Mouse (Mus musculus): ENCODE results near the gene Wnt7a.

The Wnt7a gene

GRCm38 (mm10) chr6:91389141-91389540, 22.0 kb downstream of the Wnt7a start:
- no peak for DNase-seq (ENCODE audit: extremely low read depth, low read depth)

GRCm38 (mm10) chr6:91384415-91384814, 26.7 kb downstream of the Wnt7a start:
- no peak for DNase-seq (ENCODE audit: extremely low read depth, low read depth)

GRCm38 (mm10) chr6:91383871-91384270, 27.3 kb downstream of the Wnt7a start:
- DNase-seq (ENCODE audit: extremely low read depth, low read depth): no peak

GRCm38 (mm10) chr6:91383303-91383702, 27.9 kb downstream of the Wnt7a start:
- no peak for DNase-seq (ENCODE audit: extremely low read depth, low read depth)

GRCm38 (mm10) chr6:91379871-91380270, 31.3 kb downstream of the Wnt7a start:
- no peak for DNase-seq (ENCODE audit: extremely low read depth, low read depth)

GRCm38 (mm10) chr6:91379266-91379665, 31.9 kb downstream of the Wnt7a start:
- DNase-seq (ENCODE audit: extremely low read depth, low read depth): no peak

GRCm38 (mm10) chr6:91372977-91373376, 38.2 kb downstream of the Wnt7a start:
- no peak for DNase-seq (ENCODE audit: extremely low read depth, low read depth)

GRCm38 (mm10) chr6:91372586-91372971, 38.6 kb downstream of the Wnt7a start:
- no peak for DNase-seq (ENCODE audit: extremely low read depth, low read depth)

- DNase-seq (ENCODE audit: extremely low read depth, low read depth): no peak
These were observed 39.1 kb downstream of the Wnt7a start for GRCm38 (mm10) chr6:91371912-91372585.

GRCm38 (mm10) chr6:91366781-91367180, 44.4 kb downstream of the Wnt7a start:
- no peak for DNase-seq (ENCODE audit: extremely low read depth, low read depth)

GRCm38 (mm10) chr6:91365480-91365879, 45.7 kb downstream of the Wnt7a start:
- no peak for DNase-seq (ENCODE audit: extremely low read depth, low read depth)

- no peak for DNase-seq (ENCODE audit: extremely low read depth, low read depth)
These were observed 48.4 kb downstream of the Wnt7a start for GRCm38 (mm10) chr6:91362756-91363155.

GRCm38 (mm10) chr6:91360998-91361397, 50.2 kb downstream of the Wnt7a start:
- DNase-seq (ENCODE audit: extremely low read depth, low read depth): no peak

- DNase-seq (ENCODE audit: extremely low read depth, low read depth): no peak
These were observed 50.8 kb downstream of the Wnt7a start for GRCm38 (mm10) chr6:91360371-91360690.

GRCm38 (mm10) chr6:91359672-91360370, 51.3 kb downstream of the Wnt7a start:
- DNase-seq (ENCODE audit: extremely low read depth, low read depth): no peak

GRCm38 (mm10) chr6:91358866-91359656, 52.1 kb downstream of the Wnt7a start:
- no peak for DNase-seq (ENCODE audit: extremely low read depth, low read depth)

- DNase-seq (ENCODE audit: extremely low read depth, low read depth): no peak
These were observed 52.8 kb downstream of the Wnt7a start for GRCm38 (mm10) chr6:91358394-91358793.

- no peak for DNase-seq (ENCODE audit: extremely low read depth, low read depth)
These were observed 53.8 kb downstream of the Wnt7a start for GRCm38 (mm10) chr6:91357238-91357876.

- no peak for DNase-seq (ENCODE audit: extremely low read depth, low read depth)
These were observed 61.5 kb downstream of the Wnt7a start for GRCm38 (mm10) chr6:91349620-91350019.

GRCm38 (mm10) chr6:91347721-91348120, 63.4 kb downstream of the Wnt7a start:
- no peak for DNase-seq (ENCODE audit: extremely low read depth, low read depth)

- no peak for DNase-seq (ENCODE audit: extremely low read depth, low read depth)
These were observed 64.3 kb downstream of the Wnt7a start for GRCm38 (mm10) chr6:91346906-91347156.
